Mouse (Mus musculus) intestine, embryonic 16.5 days (tissue): ENCODE measurements around the gene Kpna7. TPM values are rescaled to one million over a fixed set of nuclear protein-coding genes. Genes with fewer than 3 reads are reported as not detected.

Source experiments
- ATAC-seq: fragments of 200-750 bp; cut with Nextera tagmentation; 2 replicates; pipeline ENCODE4 v1.8.0; 2017; ENCODE audit warnings: moderate TSS enrichment, moderate library complexity
- H3K27ac ChIP-seq: fragments of 300-500 bp; sonication (generic); 2 replicates; pipeline ENCODE4 v1.5.1; 2014; ENCODE audit warnings: mild to moderate bottlenecking, low read length
- H3K27me3 ChIP-seq: fragments of 300-500 bp; sonication (generic); replicated peaks from 2 replicates; pipeline ENCODE4 v1.6.1; 2014; ENCODE audit warnings: low read length, control low read depth, mixed read lengths; ENCODE audit not compliant: control insufficient read depth, insufficient read depth
- H3K36me3 ChIP-seq: fragments of 300-500 bp; sonication (generic); 2 replicates; pipeline ENCODE4 v1.6.1; 2014; ENCODE audit warnings: low read length, control low read depth; ENCODE audit not compliant: control insufficient read depth, insufficient read depth
- H3K4me1 ChIP-seq: fragments of 300-500 bp; sonication (generic); 2 replicates; pipeline ENCODE4 v1.6.1; 2014; ENCODE audit warnings: low read length, control low read depth, mixed read lengths; ENCODE audit not compliant: control insufficient read depth, insufficient read depth
- H3K4me2 ChIP-seq: fragments of 300-500 bp; sonication (generic); 2 replicates; pipeline ENCODE4 v1.6.1; 2014; ENCODE audit warnings: low read depth, low read length, control low read depth
- H3K4me3 ChIP-seq: fragments of 300-500 bp; sonication (generic); 2 replicates; pipeline ENCODE4 v1.5.1; 2014; ENCODE audit warnings: mild to moderate bottlenecking, low read length
- H3K9ac ChIP-seq: fragments of 300-500 bp; sonication (generic); 2 replicates; pipeline ENCODE4 v1.6.1; 2014; ENCODE audit warnings: low read depth, low read length
- H3K9me3 ChIP-seq: fragments of 300-500 bp; sonication (generic); 2 replicates; pipeline ENCODE4 v1.6.1; 2016; ENCODE audit warnings: low read length, control low read depth; ENCODE audit not compliant: control insufficient read depth
- WGBS: fragments of 180-500 bp; shearing (Covaris S2); extraction: QIAGEN DNeasy Blood & Tissue Kit; methylation state at CpG from one replicate; pipeline ENCODE4 v1.1.7; 2014; 5-methylcytosine and 5-hydroxymethylcytosine counted together
- polyA plus RNA-seq: library from polyadenylated mRNA; unstranded; fragments of >200 nt; fragmentation: Nextera tagmentation; extraction: Ambion mirVana; gene quantifications from 2 replicates; pipeline ENCODE4 v1.2.1, GENCODE M21; 2015

Gene Kpna7
- polyA plus RNA-seq, 1 experiment from 2014 or later: 0.40 TPM

DNA sequence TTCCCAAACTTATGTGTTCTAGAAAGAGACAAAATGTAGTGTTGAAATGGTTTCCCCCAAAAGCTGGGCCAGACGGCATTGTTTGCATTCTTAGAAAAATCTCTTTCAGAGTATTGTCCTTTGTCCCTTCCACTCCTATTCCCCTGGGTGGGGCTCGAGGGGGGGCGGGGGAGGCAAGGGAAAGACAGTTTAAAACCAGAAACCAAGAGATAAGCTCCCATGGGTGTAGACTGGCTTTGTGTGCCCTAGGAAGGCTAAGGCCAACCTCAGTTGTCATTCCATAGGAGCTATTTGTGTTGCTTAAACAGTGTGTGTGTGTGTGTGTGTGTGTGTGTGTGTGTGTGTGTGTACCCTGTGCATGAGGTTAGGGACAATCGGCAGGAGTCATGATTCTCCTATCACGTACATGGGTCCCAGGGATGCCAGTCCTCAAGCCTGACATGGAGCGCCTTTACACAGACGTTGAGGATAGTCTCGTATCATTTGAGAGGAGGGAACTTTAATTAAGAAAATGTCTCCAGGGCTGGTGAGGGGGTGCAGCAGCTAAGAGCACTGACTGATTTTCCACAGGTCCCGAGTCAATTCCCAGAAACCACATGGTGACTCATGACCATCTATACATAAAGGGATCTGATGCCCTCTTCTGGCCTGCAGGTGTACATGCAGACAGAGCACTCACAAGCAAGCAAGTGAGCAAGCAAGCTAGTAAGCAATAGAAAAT, 95.3 kb downstream of the Kpna7 start:
- 44% methylated on average over 9 of the region's 9 CpGs for WGBS
- Histone ChIP-seq H3K27me3 (no peaks in the 10 kb centered on the region), H3K36me3 (no peaks in the 10 kb centered on the region), H3K4me2 (no peak overlapping the region), H3K9ac (no peak overlapping the region), H3K27ac (no peak overlapping the region), H3K4me1 (0 out of 2 replicates have a peak, but pooled peaks cover 6% of the 10 kb centered on the region), H3K9me3 (no peaks in the 10 kb centered on the region), H3K4me3 (no peak overlapping the region)
- ATAC-seq: peak; percentile 83

DNA sequence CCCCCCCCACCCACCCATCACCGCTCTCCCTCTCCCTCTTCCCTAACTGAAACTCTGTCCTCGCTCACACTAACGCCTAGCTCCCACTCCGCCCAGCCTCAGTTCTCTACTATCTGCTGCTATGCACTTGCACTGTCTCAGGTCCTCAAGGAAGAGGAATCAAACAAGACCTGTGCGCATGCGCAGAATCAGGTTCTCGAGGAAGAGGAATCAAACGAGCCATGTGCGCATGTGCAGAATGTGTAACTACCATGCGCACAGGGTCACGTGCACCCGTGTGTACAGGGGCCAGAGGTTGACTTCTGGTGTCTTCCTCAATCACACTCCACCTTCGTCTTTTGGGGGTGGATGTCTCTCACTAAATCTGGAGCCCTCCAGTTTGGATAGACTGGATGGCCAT, 96.3 kb downstream of the Kpna7 start:
- Histone ChIP-seq H3K4me2 (no peak overlapping the region), H3K27me3 (no peaks in the 10 kb centered on the region), H3K9me3 (0 out of 2 replicates have a peak, but pooled peaks cover 4% of the 10 kb centered on the region), H3K4me3 (no peak overlapping the region), H3K9ac (no peak overlapping the region), H3K4me1 (0 out of 2 replicates have a peak, but pooled peaks cover 6% of the 10 kb centered on the region), H3K36me3 (no peaks in the 10 kb centered on the region), H3K27ac (no peak overlapping the region)
- 91% methylated on average over 13 of the region's 13 CpGs for WGBS
- ATAC-seq: no peak

DNA sequence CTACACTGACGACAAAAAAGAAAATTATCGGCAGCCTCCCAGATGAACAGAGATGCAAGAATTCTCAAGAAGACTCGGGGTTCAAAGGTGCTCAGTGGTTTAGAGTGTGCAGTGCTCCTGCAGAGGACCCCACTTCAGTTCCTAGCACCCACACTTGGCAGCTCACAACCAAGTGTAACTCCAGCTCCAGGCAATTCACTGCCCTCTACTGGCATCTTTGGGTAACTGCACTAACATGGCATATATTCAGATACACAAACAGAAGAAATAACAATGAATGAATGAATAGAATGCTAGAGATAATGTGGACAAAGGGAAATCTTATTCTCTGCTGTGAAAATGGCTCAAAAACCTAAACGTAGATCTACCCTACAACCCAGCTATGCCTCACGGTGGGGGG, 99.0 kb downstream of the Kpna7 start:
- WGBS: 94% methylated on average over 5 of the region's 5 CpGs
- Histone ChIP-seq H3K36me3 (no peaks in the 10 kb centered on the region), H3K27me3 (no peaks in the 10 kb centered on the region), H3K9ac (no peak overlapping the region), H3K27ac (no peak overlapping the region), H3K9me3 (0 out of 2 replicates have a peak, but pooled peaks cover 4% of the 10 kb centered on the region), H3K4me3 (no peak overlapping the region), H3K4me1 (0 out of 2 replicates have a peak, but pooled peaks cover 6% of the 10 kb centered on the region), H3K4me2 (no peak overlapping the region)
- no peak for ATAC-seq

DNA sequence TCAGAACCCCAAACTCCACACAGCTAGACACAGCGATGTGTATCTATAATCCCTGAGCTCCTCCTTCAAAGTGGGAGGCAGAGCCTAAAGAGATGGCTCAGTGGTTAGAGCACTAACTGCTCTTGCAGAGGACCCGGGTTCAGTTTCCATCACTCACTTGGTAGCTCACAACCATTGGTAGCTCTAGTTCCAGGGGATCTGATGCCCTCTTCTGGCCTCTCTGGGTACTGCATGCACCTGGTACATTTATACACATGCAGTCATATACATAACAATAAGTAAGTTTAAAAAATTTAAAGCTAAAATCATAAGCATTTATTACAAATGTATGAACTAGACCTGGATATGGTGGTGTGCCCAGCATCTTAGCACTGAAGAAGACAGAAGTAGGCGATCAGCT, 100.6 kb downstream of the Kpna7 start:
- ATAC-seq: no peak
- no peaks in the 10 kb centered on the region for H3K36me3 ChIP-seq
- 0 out of 2 replicates have a peak, but pooled peaks cover 3% of the 10 kb centered on the region for H3K4me1 ChIP-seq
- no peak overlapping the region for H3K9ac ChIP-seq
- H3K9me3 ChIP-seq: 0 out of 2 replicates have a peak, but pooled peaks cover 4% of the 10 kb centered on the region
- WGBS: 95% methylated on average over 3 of the region's 3 CpGs
- no peaks in the 10 kb centered on the region for H3K27me3 ChIP-seq
- no peak overlapping the region for H3K4me2 ChIP-seq
- H3K27ac ChIP-seq: no peak overlapping the region
- H3K4me3 ChIP-seq: no peak overlapping the region

DNA sequence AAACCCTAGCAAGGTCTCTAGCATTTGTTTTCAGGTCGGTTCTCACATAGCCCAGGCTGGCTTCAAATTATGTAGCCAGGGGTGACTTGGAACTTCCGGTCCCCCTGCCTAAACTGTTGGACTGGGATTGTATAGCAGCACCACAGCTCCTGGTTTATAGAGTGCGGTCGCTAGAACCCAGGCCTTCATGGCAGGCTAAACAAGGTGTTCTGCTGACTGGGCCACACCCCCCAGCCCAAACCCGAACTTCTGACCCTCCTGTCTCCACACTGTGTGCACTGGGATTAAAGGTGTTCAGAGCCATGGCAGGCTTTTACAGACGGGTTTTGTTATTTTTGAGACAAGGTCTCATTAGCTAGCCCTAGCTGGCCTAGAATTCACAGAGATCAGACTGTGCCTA, 104.7 kb downstream of the Kpna7 start:
- 65% methylated on average over 6 of the region's 6 CpGs for WGBS

DNA sequence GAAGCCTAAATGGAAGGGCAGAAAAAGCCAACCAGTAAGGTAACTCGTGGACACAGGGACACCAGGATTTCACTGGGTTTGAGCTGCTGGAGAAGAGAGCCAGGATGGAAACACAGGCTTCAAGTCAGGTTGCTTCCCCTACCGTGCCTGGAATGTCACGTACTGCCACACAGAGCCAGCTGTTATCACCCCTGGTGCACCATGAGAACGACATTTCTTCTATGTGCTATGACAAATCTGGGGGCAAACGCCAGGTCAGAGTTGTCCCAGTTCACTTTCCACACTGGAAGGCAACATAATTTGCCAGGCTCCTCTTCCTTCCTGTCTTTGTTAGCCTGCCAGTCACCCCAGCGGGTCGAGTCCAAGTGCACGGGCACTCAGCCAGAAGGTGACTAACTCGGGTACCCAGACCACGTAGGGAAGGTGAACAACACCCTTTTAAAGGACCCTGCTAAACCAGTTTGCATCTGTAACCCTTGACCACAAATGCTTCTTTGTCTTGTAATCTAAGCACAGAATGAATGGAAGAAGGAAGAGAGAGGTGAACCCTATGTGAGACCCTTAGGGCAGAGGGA, 105.2 kb downstream of the Kpna7 start:
- 52% methylated on average over 10 of the region's 10 CpGs for WGBS
- Histone ChIP-seq H3K4me3 (no peak overlapping the region), H3K4me1 (no peaks in the 10 kb centered on the region), H3K27me3 (no peaks in the 10 kb centered on the region), H3K36me3 (no peaks in the 10 kb centered on the region), H3K9ac (no peak overlapping the region), H3K4me2 (no peak overlapping the region), H3K9me3 (0 out of 2 replicates have a peak, but pooled peaks cover 4% of the 10 kb centered on the region), H3K27ac (peak overlapping the region; percentile 18; the same call in 1 of the 2 replicates)
- ATAC-seq: peak; percentile 92

More for the DNA sequence above, 104.7 kb downstream of the Kpna7 start:
- peak overlapping the region; percentile 17; the same call in 1 of the 2 replicates for H3K27ac ChIP-seq
- no peaks in the 10 kb centered on the region for H3K36me3 ChIP-seq
- no peaks in the 10 kb centered on the region for H3K27me3 ChIP-seq
- ATAC-seq: peak; percentile 46; the same call in 1 of the 2 replicates
- no peaks in the 10 kb centered on the region for H3K4me1 ChIP-seq
- H3K9ac ChIP-seq: no peak overlapping the region
- no peak overlapping the region for H3K4me3 ChIP-seq
- H3K9me3 ChIP-seq: 0 out of 2 replicates have a peak, but pooled peaks cover 4% of the 10 kb centered on the region
- H3K4me2 ChIP-seq: no peak overlapping the region

DNA sequence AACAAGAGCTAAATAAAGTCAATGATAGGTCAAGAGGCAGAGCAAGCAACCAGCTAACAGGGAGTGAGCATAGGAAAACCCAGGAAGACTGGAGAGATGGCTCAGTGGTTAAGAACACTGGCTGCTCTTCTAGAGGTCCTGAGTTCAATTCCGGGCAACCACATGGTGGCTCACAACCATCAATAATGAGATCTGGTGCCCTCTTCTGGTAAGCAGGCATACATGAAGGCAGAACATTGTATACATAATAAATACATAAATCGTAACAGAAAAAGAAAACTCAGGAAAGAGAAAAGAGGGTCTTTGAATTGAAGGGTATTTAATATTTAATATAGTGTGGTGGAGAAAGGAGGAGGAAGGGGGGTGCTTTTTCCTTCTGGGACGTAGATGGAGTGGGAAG, 112.6 kb downstream of the Kpna7 start:
- ATAC-seq: no peak

DNA sequence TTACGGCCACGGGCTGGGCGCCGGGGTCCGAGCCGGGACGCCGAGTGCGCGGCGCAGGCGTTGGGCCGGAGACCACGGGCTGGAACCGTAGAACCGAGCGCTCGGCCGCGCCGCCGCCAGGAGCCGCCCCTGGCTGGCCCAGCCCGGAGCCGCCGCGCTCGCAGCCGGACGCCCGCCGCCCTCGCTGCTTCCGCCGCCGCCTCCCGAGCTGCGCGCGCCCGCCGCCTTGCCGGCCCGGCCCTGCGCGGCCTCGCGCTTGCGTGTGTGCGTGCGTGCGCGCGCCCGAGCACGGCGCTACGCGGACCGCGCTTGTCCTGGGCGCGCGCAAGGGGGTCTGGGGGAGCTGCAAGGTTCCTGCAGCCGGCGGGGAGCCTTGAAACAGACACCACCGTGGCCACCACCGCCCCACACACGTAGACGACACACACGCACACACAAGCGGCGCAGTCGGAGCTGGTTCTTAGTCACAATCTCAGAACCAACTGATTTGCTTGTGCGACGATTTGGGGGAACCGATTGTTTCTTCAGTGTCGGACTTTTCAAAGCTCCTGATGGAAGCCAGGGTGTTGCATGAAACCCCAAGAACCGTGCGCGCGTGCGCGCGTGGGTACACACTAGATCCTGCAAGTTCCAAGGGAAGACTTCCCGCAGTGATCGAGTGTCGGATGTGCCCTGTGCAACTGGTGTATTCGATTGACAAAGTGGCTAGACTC, 118.0 kb downstream of the Kpna7 start, which contains the start of gene Smurf1:
Gene Smurf1, minus strand, starts transcription at position 209 of the 713 bp plus-strand sequence.
- Histone ChIP-seq H3K4me2 (peak within 1 kb of the TSS; percentile 66), H3K9ac (peak within 1 kb of the TSS; percentile 90), H3K9me3 (no peaks in the 10 kb centered on the region), H3K4me3 (peak within 1 kb of the TSS; percentile 83), H3K27ac (peak within 1 kb of the TSS; percentile 94), H3K27me3 (no peaks in the 10 kb centered on the region), H3K36me3 (no peaks in the 10 kb centered on the region), H3K4me1 (peaks cover 15% of the 10 kb centered on the region)
- under 1% methylated on average over 68 of the region's 89 CpGs for WGBS
- peak; percentile 78 for ATAC-seq

More for the DNA sequence above, 112.6 kb downstream of the Kpna7 start:
- Histone ChIP-seq H3K4me1 (no peaks in the 10 kb centered on the region), H3K9ac (no peak overlapping the region), H3K27me3 (no peaks in the 10 kb centered on the region), H3K27ac (no peak overlapping the region), H3K36me3 (no peaks in the 10 kb centered on the region), H3K4me3 (no peak overlapping the region), H3K9me3 (no peaks in the 10 kb centered on the region), H3K4me2 (no peak overlapping the region)
- WGBS: 84% methylated on average over 3 of the region's 3 CpGs
